Mouse (Mus musculus): ENCODE data around the gene Mylpf. TPM values are rescaled to one million over a fixed set of nuclear protein-coding genes. Genes with fewer than 3 reads are reported as not detected.

Mylpf gene
- polyA plus RNA-seq, 1 experiment from 2014 or later, result 312 TPM

DNA sequence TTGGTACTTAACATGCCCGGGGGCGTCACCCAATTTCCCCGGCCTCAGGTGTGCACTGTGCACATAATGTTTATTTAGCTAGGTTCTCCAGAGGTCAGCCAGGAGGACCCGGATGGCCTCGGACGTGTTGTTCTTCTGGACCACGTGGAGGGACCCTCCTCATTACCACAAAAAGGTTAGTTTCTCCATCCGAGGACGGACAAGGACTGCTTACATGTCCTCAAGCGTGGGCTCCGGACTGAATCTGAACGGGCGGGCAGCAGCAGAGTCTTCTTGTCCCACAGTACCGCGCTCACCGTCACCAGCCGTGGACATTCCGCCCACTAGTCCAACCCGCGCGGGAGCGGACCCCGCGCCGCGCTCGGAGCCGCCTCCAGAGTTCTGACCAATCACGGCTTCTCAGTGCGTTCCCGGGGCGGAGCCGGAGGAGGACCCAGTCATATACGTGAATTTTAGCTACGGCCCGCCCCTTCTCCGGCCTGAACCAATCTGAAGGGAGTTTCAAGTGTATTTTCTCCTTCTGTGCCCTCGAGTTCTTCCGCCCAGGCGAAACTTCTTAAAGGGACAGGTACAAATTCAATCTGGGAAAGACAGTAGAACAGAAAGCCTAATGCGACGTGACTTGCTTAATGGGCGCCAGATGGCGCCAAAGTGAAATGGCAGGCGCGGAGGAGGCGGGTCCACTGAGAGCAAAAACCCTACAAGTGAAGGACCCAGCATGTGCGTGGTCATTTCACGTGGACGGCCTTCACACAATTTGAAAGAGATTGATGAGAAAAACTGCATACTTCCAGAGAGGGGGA, 51.8 kb downstream of the Mylpf start, which contains the start of gene Dctpp1:
TSS of gene Dctpp1 (minus strand) at position 401 of the 803 bp plus-strand sequence.
- H3K9me3 ChIP-seq (replicated peaks; ENCODE audit: control insufficient read depth, low read length), result no peaks in the 10 kb centered on the region
- H3K4me2 ChIP-seq (ENCODE audit: low read depth, low read length), result peak within 1 kb of the TSS; percentile 93
- H3K4me3 ChIP-seq (replicated peaks; ENCODE audit: low read length), result peak within 1 kb of the TSS; percentile 63
- no peaks in the 10 kb centered on the region for H3K36me3 ChIP-seq (ENCODE audit: control insufficient read depth, insufficient read depth, low read length)
- peak within 1 kb of the TSS; percentile 79 for H3K9ac ChIP-seq (ENCODE audit: low read length)
- H3K4me1 ChIP-seq (ENCODE audit: control insufficient read depth, insufficient read depth, low read length), result peaks cover 4% of the 10 kb centered on the region; the same call in 1 of the 2 replicates
- H3K27ac ChIP-seq (ENCODE audit: low read length), result peak within 1 kb of the TSS; percentile 67
- peak; percentile 99 for ATAC-seq (ENCODE audit: insufficient read depth, low FRiP score)
- WGBS, result under 1% methylated on average over 50 of the region's 50 CpGs
- H3K27me3 ChIP-seq (ENCODE audit: control insufficient read depth, insufficient read depth, low read length), result no peaks in the 10 kb centered on the region

DNA sequence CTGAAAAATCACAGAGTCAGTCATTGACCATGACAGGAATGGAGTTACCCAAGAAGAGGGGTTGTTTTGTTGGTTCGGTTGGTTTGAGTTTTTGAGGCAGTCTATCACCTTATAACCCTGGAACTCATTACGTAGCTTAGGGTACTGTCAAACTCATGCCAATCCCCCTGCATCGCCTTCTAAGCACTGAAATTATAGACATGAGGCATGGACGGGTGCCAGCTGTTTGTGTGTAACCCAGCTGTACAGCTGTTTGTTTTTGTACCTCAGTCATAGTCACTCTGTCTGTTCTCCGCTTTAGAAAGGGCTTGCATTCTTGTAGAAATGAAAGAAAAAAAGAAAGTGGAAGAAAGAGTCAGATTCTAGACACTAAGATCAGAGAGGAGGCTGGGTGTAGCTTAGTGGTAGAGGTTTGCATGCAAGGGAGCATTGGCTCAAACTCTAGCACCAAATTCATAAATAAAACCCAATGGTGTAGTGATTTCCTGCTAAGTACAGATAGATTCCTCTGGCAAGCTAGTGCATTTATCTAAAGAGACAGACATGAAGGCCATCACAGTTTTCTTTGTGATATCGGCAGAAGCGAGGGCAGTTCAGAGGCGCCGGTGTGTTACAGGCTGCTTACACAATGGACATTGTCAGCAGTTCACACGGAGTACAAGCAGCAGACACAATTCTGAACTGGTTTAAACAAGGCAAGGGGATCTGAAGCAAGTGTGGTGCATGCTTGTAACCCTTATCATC, 53.7 kb downstream of the Mylpf start:
- peaks cover 4% of the 10 kb centered on the region; the same call in 1 of the 2 replicates for H3K4me1 ChIP-seq (ENCODE audit: control insufficient read depth, insufficient read depth, low read length)
- no peak overlapping the region for H3K4me3 ChIP-seq (replicated peaks; ENCODE audit: low read length)
- no peaks in the 10 kb centered on the region for H3K27me3 ChIP-seq (ENCODE audit: control insufficient read depth, insufficient read depth, low read length)
- 74% methylated on average over 10 of the region's 10 CpGs for WGBS
- no peaks in the 10 kb centered on the region for H3K9me3 ChIP-seq (replicated peaks; ENCODE audit: control insufficient read depth, low read length)
- no peaks in the 10 kb centered on the region for H3K36me3 ChIP-seq (ENCODE audit: control insufficient read depth, insufficient read depth, low read length)
- no peak overlapping the region for H3K27ac ChIP-seq (ENCODE audit: low read length)
- no peak for ATAC-seq (ENCODE audit: insufficient read depth, low FRiP score)
- H3K9ac ChIP-seq (ENCODE audit: low read length), result no peak overlapping the region
- H3K4me2 ChIP-seq (ENCODE audit: low read depth, low read length), result no peak overlapping the region

DNA sequence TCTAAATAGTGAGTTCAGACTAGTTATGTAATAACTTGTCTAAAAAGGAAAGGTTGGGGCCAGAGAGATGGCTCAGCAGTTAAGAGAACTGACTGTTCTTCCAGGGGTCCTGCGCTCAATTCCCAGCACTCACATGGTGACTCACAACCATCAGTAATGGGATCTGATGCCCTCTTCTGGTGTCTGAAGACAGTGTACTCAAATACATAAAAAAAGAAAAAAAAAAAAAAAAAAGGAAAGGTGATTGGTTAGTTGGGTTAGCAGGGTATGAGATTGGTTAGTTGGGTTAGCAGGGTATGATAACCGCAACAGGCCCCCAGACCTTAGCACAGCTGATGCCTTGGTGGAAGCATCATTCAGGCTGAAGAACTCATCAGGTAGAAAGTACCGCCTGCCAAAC, 54.8 kb downstream of the Mylpf start:
- Histone ChIP-seq H3K27ac (ENCODE audit: low read length) (no peak overlapping the region), H3K9ac (ENCODE audit: low read length) (no peak overlapping the region)
- 89% methylated on average over 3 of the region's 3 CpGs for WGBS

More for the DNA sequence above, 54.8 kb downstream of the Mylpf start:
- Histone ChIP-seq H3K4me3 (replicated peaks; ENCODE audit: low read length) (no peak overlapping the region), H3K4me2 (ENCODE audit: low read depth, low read length) (no peak overlapping the region), H3K4me1 (ENCODE audit: control insufficient read depth, insufficient read depth, low read length) (peaks cover 4% of the 10 kb centered on the region; the same call in 1 of the 2 replicates), H3K27me3 (ENCODE audit: control insufficient read depth, insufficient read depth, low read length) (no peaks in the 10 kb centered on the region), H3K36me3 (ENCODE audit: control insufficient read depth, insufficient read depth, low read length) (no peaks in the 10 kb centered on the region), H3K9me3 (replicated peaks; ENCODE audit: control insufficient read depth, low read length) (peaks cover 3% of the 10 kb centered on the region; the same call in 1 of the 2 replicates)
- ATAC-seq (ENCODE audit: insufficient read depth, low FRiP score), result no peak

Other genes starting within 250 kb of the Mylpf start
- 110 and 125 TPM in 2 replicates for gene Cdipt, start 233.0 kb upstream of the Mylpf start, polyA plus RNA-seq (2015; fragmentation: Nextera tagmentation; extraction: Ambion mirVana)
- gene Cdiptos, start 232.8 kb upstream of the Mylpf start, polyA plus RNA-seq (2015; fragmentation: Nextera tagmentation; extraction: Ambion mirVana), result 1.5 and 2.1 TPM in 2 replicates
- 28.0 and 28.3 TPM in 2 replicates for gene Mvp, start 194.3 kb upstream of the Mylpf start, polyA plus RNA-seq (2015; fragmentation: Nextera tagmentation; extraction: Ambion mirVana)
- gene Pagr1b, start 192.4 kb upstream of the Mylpf start, polyA plus RNA-seq (2015; fragmentation: Nextera tagmentation; extraction: Ambion mirVana), result 0.36 TPM in 1 of 2 replicates, not detected in the other
- 43.5 and 56.6 TPM in 2 replicates for gene Pagr1a, start 191.5 kb upstream of the Mylpf start, polyA plus RNA-seq (2015; fragmentation: Nextera tagmentation; extraction: Ambion mirVana)
- 31.1 and 39.0 TPM in 2 replicates for gene Gm42742, start 187.8 kb upstream of the Mylpf start, polyA plus RNA-seq (2015; fragmentation: Nextera tagmentation; extraction: Ambion mirVana)
- gene Prrt2, start 187.7 kb upstream of the Mylpf start, polyA plus RNA-seq (2015; fragmentation: Nextera tagmentation; extraction: Ambion mirVana), result 8.5 and 9.6 TPM in 2 replicates
- 23.2 and 27.9 TPM in 2 replicates for gene Maz, start 181.9 kb upstream of the Mylpf start, polyA plus RNA-seq (2015; fragmentation: Nextera tagmentation; extraction: Ambion mirVana)
- 91.5 and 92.2 TPM in 2 replicates for gene Kif22, start 166.4 kb upstream of the Mylpf start, polyA plus RNA-seq (2015; fragmentation: Nextera tagmentation; extraction: Ambion mirVana)
- gene Zg16, start 121.6 kb upstream of the Mylpf start, polyA plus RNA-seq (2015; fragmentation: Nextera tagmentation; extraction: Ambion mirVana), result 29.5 and 61.7 TPM in 2 replicates
- 6.6 and 7.5 TPM in 2 replicates for gene AI467606, start 117.5 kb upstream of the Mylpf start, polyA plus RNA-seq (2015; fragmentation: Nextera tagmentation; extraction: Ambion mirVana)
- 4.7 and 4.8 TPM in 2 replicates for gene Qprt, start 86.7 kb upstream of the Mylpf start, polyA plus RNA-seq (2015; fragmentation: Nextera tagmentation; extraction: Ambion mirVana)
- gene Spn, start 71.1 kb upstream of the Mylpf start, polyA plus RNA-seq (2015; fragmentation: Nextera tagmentation; extraction: Ambion mirVana), result 0.77 and 1.3 TPM in 2 replicates
- gene Cd2bp2, start 12.8 kb upstream of the Mylpf start, polyA plus RNA-seq (2015; fragmentation: Nextera tagmentation; extraction: Ambion mirVana), result 43.7 and 47.7 TPM in 2 replicates
- 15.4 and 15.7 TPM in 2 replicates for gene Tbc1d10b, start 422 bp upstream of the Mylpf start, polyA plus RNA-seq (2015; fragmentation: Nextera tagmentation; extraction: Ambion mirVana)
- gene Zfp553, start 24.2 kb downstream of the Mylpf start, polyA plus RNA-seq (2015; fragmentation: Nextera tagmentation; extraction: Ambion mirVana), result 27.1 and 28.5 TPM in 2 replicates
- 14.7 and 15.0 TPM in 2 replicates for gene Sept1, start 24.2 kb downstream of the Mylpf start, polyA plus RNA-seq (2015; fragmentation: Nextera tagmentation; extraction: Ambion mirVana)
- 35.5 and 37.8 TPM in 2 replicates for gene Zfp771, start 35.4 kb downstream of the Mylpf start, polyA plus RNA-seq (2015; fragmentation: Nextera tagmentation; extraction: Ambion mirVana)
- 131 and 145 TPM in 2 replicates for gene Dctpp1, start 51.8 kb downstream of the Mylpf start, polyA plus RNA-seq (2015; fragmentation: Nextera tagmentation; extraction: Ambion mirVana)
- gene Sephs2, start 65.2 kb downstream of the Mylpf start, polyA plus RNA-seq (2015; fragmentation: Nextera tagmentation; extraction: Ambion mirVana), result 82.2 and 94.3 TPM in 2 replicates
- 3.1 and 4.0 TPM in 2 replicates for gene Itgal, start 87.4 kb downstream of the Mylpf start, polyA plus RNA-seq (2015; fragmentation: Nextera tagmentation; extraction: Ambion mirVana)
- 12.0 and 13.9 TPM in 2 replicates for gene Zfp768, start 136.7 kb downstream of the Mylpf start, polyA plus RNA-seq (2015; fragmentation: Nextera tagmentation; extraction: Ambion mirVana)
- 9.6 and 11.1 TPM in 2 replicates for gene Zfp747, start 167.2 kb downstream of the Mylpf start, polyA plus RNA-seq (2015; fragmentation: Nextera tagmentation; extraction: Ambion mirVana)
- 6.2 and 6.7 TPM in 2 replicates for gene 9130019O22Rik, start 178.3 kb downstream of the Mylpf start, polyA plus RNA-seq (2015; fragmentation: Nextera tagmentation; extraction: Ambion mirVana)
- gene E430018J23Rik, start 184.7 kb downstream of the Mylpf start, polyA plus RNA-seq (2015; fragmentation: Nextera tagmentation; extraction: Ambion mirVana), result 6.1 and 9.3 TPM in 2 replicates
- 7.1 and 7.6 TPM in 2 replicates for gene Zfp764, start 197.9 kb downstream of the Mylpf start, polyA plus RNA-seq (2015; fragmentation: Nextera tagmentation; extraction: Ambion mirVana)
- gene Zfp688, start 213.2 kb downstream of the Mylpf start, polyA plus RNA-seq (2015; fragmentation: Nextera tagmentation; extraction: Ambion mirVana), result 21.5 and 24.4 TPM in 2 replicates
- gene Zfp689, start 240.3 kb downstream of the Mylpf start, polyA plus RNA-seq (2015; fragmentation: Nextera tagmentation; extraction: Ambion mirVana), result 5.0 and 5.8 TPM in 2 replicates

Measured in stomach, embryonic 16.5 days (tissue).